Mouse (Mus musculus): ENCODE results near the gene Gm13101. TPM values are rescaled to one million over a fixed set of nuclear protein-coding genes. Genes with fewer than 3 reads are reported as not detected.

The Gm13101 gene
- polyA plus RNA-seq, 1 experiment from 2014 or later = not detected

Other genes starting within 250 kb of the Gm13101 start
- not detected in 2 replicates for gene Gm13078, start 247.5 kb downstream of the Gm13101 start, polyA plus RNA-seq (2014; fragmentation: Nextera tagmentation; extraction: Ambion mirVana)
- not detected in 2 replicates for gene Gm13023, start 177.6 kb downstream of the Gm13101 start, polyA plus RNA-seq (2014; fragmentation: Nextera tagmentation; extraction: Ambion mirVana)
- not detected in 2 replicates for gene Gm13084, start 150.9 kb downstream of the Gm13101 start, polyA plus RNA-seq (2014; fragmentation: Nextera tagmentation; extraction: Ambion mirVana)
- not detected in 2 replicates for gene Gm13103, start 120.5 kb downstream of the Gm13101 start, polyA plus RNA-seq (2014; fragmentation: Nextera tagmentation; extraction: Ambion mirVana)
- gene Pramef6, start 66.6 kb downstream of the Gm13101 start, polyA plus RNA-seq (2014; fragmentation: Nextera tagmentation; extraction: Ambion mirVana) = not detected in 2 replicates
- not detected in 2 replicates for gene Pramef25, start 15.9 kb downstream of the Gm13101 start, polyA plus RNA-seq (2014; fragmentation: Nextera tagmentation; extraction: Ambion mirVana)
- not detected in 2 replicates for gene Pramef17, start 27.4 kb upstream of the Gm13101 start, polyA plus RNA-seq (2014; fragmentation: Nextera tagmentation; extraction: Ambion mirVana)
- gene Pramel4, start 92.2 kb upstream of the Gm13101 start, polyA plus RNA-seq (2014; fragmentation: Nextera tagmentation; extraction: Ambion mirVana) = not detected in 2 replicates
- not detected in 2 replicates for gene Gm13102, start 139.5 kb upstream of the Gm13101 start, polyA plus RNA-seq (2014; fragmentation: Nextera tagmentation; extraction: Ambion mirVana)
- gene Oog3, start 195.7 kb upstream of the Gm13101 start, polyA plus RNA-seq (2014; fragmentation: Nextera tagmentation; extraction: Ambion mirVana) = not detected in 2 replicates
- gene Oog2, start 223.8 kb upstream of the Gm13101 start, polyA plus RNA-seq (2014; fragmentation: Nextera tagmentation; extraction: Ambion mirVana) = not detected in 2 replicates
- gene C87977, start 246.4 kb upstream of the Gm13101 start, polyA plus RNA-seq (2014; fragmentation: Nextera tagmentation; extraction: Ambion mirVana) = not detected in 2 replicates